Mouse (Mus musculus) heart, embryonic 16.5 days (tissue): Measurements from ENCODE around the gene Macrod1. TPM values are rescaled to one million over a fixed set of nuclear protein-coding genes. Genes with fewer than 3 reads are reported as not detected.

Source experiments
- ATAC-seq: fragments of 200-750 bp; cut with Nextera tagmentation; replicated peaks from 2 replicates; pipeline ENCODE4 v1.8.0; 2017; ENCODE audit warnings: moderate number of reproducible peaks; ENCODE audit not compliant: insufficient read depth, low FRiP score; ENCODE audit errors: extremely low read depth
- H3K27ac ChIP-seq: fragments of 300-500 bp; sonication (generic); 2 replicates; pipeline ENCODE4 v1.5.1; 2014; ENCODE audit warnings: mild to moderate bottlenecking, low read length, control low read depth, moderate library complexity
- H3K27me3 ChIP-seq: fragments of 300-500 bp; sonication (generic); 2 replicates; pipeline ENCODE4 v1.6.1; 2014; ENCODE audit warnings: low read length, mixed read lengths; ENCODE audit not compliant: control insufficient read depth, insufficient read depth
- H3K36me3 ChIP-seq: fragments of 300-500 bp; sonication (generic); 2 replicates; pipeline ENCODE4 v1.6.1; 2014; ENCODE audit not compliant: control insufficient read depth, insufficient read depth
- H3K4me1 ChIP-seq: fragments of 300-500 bp; sonication (generic); 2 replicates; pipeline ENCODE4 v1.6.1; 2014; ENCODE audit warnings: low read length, mixed read lengths; ENCODE audit not compliant: control insufficient read depth, insufficient read depth
- H3K4me2 ChIP-seq: fragments of 300-500 bp; sonication (generic); 2 replicates; pipeline ENCODE4 v1.6.1; 2014; ENCODE audit warnings: low read depth, mild to moderate bottlenecking, control low read depth, low read length
- H3K4me3 ChIP-seq: fragments of 300-500 bp; sonication (generic); 2 replicates; pipeline ENCODE4 v1.5.1; 2014; ENCODE audit warnings: mild to moderate bottlenecking, control low read depth, low read length
- H3K9ac ChIP-seq: fragments of 300-500 bp; sonication (generic); 2 replicates; pipeline ENCODE4 v1.6.1; 2014; ENCODE audit warnings: low read length, control low read depth
- H3K9me3 ChIP-seq: fragments of 300-500 bp; sonication (generic); replicated peaks from 2 replicates; pipeline ENCODE4 v1.6.1; 2016; ENCODE audit warnings: low read length; ENCODE audit not compliant: control insufficient read depth
- WGBS: fragments of 180-500 bp; shearing (Covaris S2); extraction: QIAGEN DNeasy Blood & Tissue Kit; methylation state at CpG from one replicate; pipeline ENCODE4 v1.1.7; 2014; 5-methylcytosine and 5-hydroxymethylcytosine counted together
- polyA plus RNA-seq: library from polyadenylated mRNA; unstranded; fragments of >200 nt; fragmentation: Nextera tagmentation; extraction: Ambion mirVana; gene quantifications from 2 replicates; pipeline ENCODE4 v1.2.1, GENCODE M21; 2015

Gene Macrod1
- polyA plus RNA-seq, 1 experiment from 2014 or later = 61.0 TPM

DNA sequence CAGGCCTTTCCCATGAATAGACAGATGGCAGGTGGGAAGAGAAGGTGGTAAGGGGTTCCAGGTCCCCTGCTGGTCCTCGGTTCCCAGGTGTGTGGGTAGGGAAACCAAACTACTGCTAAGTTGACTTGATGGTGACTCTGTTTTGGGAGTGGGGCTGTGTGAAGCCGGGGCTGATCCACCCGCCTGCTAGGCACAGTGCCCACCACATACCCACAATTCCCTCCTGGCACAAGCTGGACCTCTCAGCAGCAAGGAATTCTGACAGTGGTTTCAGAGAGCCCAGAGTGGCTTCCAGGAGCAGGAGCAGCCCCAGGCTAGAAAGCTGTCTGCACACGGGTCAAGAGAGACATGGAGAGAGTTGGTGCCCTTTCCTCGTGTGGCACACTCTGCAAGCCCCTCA, 32.4 kb downstream of the Macrod1 start:
- Histone ChIP-seq H3K9me3 (no peaks in the 10 kb centered on the region), H3K4me3 (no peak overlapping the region), H3K36me3 (no peaks in the 10 kb centered on the region), H3K9ac (no peak overlapping the region; the same call in 1 of the 2 replicates), H3K27me3 (0 out of 2 replicates have a peak, but pooled peaks cover 3% of the 10 kb centered on the region), H3K4me2 (no peak overlapping the region), H3K27ac (no peak overlapping the region), H3K4me1 (peaks cover 17% of the 10 kb centered on the region)
- ATAC-seq = no peak
- 69% methylated on average over 5 of the region's 5 CpGs for WGBS

- no peak overlapping the region for H3K4me3 ChIP-seq
- 66% methylated on average over 7 of the region's 7 CpGs for WGBS
- H3K4me1 ChIP-seq = peaks cover 17% of the 10 kb centered on the region
- peak overlapping the region; percentile 48 for H3K27ac ChIP-seq
- no peak overlapping the region for H3K9ac ChIP-seq
- no peak overlapping the region for H3K4me2 ChIP-seq
- no peaks in the 10 kb centered on the region for H3K36me3 ChIP-seq
- no peaks in the 10 kb centered on the region for H3K9me3 ChIP-seq
- 0 out of 2 replicates have a peak, but pooled peaks have one; percentile 47 for ATAC-seq
- H3K27me3 ChIP-seq = 0 out of 2 replicates have a peak, but pooled peaks cover 3% of the 10 kb centered on the region
Observed at GRCm38 (mm10) chr19:7089842-7090251, 33.2 kb downstream of the Macrod1 start.

GRCm38 (mm10) chr19:7090369-7091064, 33.9 kb downstream of the Macrod1 start:
- ATAC-seq = no peak
- no peaks in the 10 kb centered on the region for H3K9me3 ChIP-seq
- no peak overlapping the region for H3K9ac ChIP-seq
- WGBS = 43% methylated on average over 10 of the region's 10 CpGs
- no peak overlapping the region for H3K4me2 ChIP-seq
- no peak overlapping the region for H3K4me3 ChIP-seq
- 0 out of 2 replicates have a peak, but pooled peaks cover 3% of the 10 kb centered on the region for H3K27me3 ChIP-seq
- H3K36me3 ChIP-seq = no peaks in the 10 kb centered on the region
- peaks cover 17% of the 10 kb centered on the region for H3K4me1 ChIP-seq
- peak overlapping the region; percentile 48 for H3K27ac ChIP-seq

DNA sequence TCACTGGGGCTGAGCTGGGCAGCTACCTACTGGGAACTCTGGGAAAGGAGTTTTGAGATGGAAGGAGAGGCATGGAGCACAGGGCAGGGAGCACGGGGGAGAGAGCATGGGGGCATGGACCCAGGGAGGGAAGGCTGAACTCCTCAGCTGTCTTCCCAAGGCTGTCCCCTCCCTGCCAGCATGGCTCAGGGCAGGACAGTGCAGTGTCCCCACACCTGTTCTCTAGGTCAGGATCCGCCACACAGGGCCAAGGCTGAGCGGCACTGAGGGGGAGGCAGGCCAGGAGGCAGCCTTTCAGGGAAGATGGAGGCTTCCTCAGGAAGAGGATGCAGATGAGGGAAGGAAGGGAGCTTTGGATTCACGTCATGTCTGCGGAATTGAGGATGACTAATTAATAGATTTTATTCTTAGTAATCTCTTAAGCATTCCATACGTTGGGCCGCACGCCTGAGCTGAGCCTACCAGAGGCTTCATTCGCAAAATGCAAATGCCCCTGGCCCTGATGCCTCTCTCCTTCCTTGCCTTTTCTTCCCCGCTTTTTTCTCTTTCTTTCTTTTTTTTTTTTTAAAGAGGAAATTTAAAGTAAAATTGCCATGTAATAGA, 34.9 kb downstream of the Macrod1 start:
- Histone ChIP-seq H3K4me2 (no peak overlapping the region), H3K36me3 (no peaks in the 10 kb centered on the region), H3K4me1 (peaks cover 17% of the 10 kb centered on the region), H3K9ac (no peak overlapping the region), H3K9me3 (no peaks in the 10 kb centered on the region), H3K27me3 (peaks cover 10% of the 10 kb centered on the region), H3K4me3 (no peak overlapping the region), H3K27ac (peak overlapping the region; percentile 25)
- 68% methylated on average over 10 of the region's 10 CpGs for WGBS
- 0 out of 2 replicates have a peak, but pooled peaks have one; percentile 30 for ATAC-seq

DNA sequence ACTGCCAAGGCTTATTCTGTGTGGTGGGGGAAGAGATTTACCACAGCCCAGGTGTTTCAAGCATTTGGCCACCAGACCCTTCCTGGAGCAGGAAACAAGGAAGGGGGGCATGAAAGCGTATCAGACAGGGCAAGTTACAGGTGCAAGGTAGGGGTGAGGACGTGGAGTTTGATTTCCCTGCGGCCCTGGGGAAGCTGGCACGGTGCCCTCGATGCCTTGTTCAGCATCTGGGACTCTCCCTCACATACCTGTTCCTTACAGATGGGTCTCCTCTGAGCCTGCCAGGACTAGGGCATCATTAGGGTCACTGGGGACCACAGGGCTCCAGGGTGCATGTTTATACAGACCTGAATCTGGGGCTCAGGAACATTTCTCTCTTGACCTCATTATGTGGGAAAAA, 36.1 kb downstream of the Macrod1 start:
- 58% methylated on average over 5 of the region's 5 CpGs for WGBS
- peaks cover 15% of the 10 kb centered on the region for H3K27me3 ChIP-seq
- ATAC-seq = no peak
- peaks cover 17% of the 10 kb centered on the region for H3K4me1 ChIP-seq
- no peaks in the 10 kb centered on the region for H3K9me3 ChIP-seq
- no peak overlapping the region for H3K27ac ChIP-seq
- H3K9ac ChIP-seq = no peak overlapping the region
- H3K4me2 ChIP-seq = no peak overlapping the region
- no peak overlapping the region for H3K4me3 ChIP-seq
- no peaks in the 10 kb centered on the region for H3K36me3 ChIP-seq

DNA sequence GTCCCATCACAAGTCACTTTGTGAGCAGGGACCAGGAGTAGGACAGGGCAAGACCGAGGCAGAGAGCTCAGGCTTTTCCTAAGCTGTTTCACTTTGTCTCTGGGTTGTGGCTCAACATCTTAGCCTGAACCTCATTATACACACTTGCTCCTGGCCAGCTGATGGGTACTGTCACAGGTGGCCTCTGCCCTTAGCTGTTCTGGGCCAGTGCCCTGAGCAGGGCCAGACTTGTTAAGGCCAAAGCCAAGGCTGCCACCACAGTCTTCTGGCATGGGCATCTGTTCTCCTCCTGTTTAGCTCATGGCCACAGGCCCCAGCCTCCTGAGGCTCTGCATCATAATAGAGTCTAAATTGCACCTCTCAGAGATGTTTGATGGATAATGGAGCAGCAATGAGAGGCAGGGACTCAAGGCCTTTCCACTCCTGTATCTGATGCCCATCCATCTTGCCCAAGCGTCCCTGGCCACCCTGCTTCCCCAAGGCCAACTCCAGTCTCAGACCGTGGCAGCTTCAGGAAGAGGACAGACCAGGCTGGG, 43.1 kb downstream of the Macrod1 start:
- Histone ChIP-seq H3K4me2 (no peak overlapping the region), H3K4me3 (no peak overlapping the region), H3K9ac (no peak overlapping the region), H3K9me3 (no peaks in the 10 kb centered on the region), H3K27me3 (peaks cover 13% of the 10 kb centered on the region), H3K36me3 (no peaks in the 10 kb centered on the region), H3K4me1 (peaks cover 9% of the 10 kb centered on the region), H3K27ac (no peak overlapping the region)
- ATAC-seq = no peak
- 78% methylated on average over 3 of the region's 3 CpGs for WGBS

DNA sequence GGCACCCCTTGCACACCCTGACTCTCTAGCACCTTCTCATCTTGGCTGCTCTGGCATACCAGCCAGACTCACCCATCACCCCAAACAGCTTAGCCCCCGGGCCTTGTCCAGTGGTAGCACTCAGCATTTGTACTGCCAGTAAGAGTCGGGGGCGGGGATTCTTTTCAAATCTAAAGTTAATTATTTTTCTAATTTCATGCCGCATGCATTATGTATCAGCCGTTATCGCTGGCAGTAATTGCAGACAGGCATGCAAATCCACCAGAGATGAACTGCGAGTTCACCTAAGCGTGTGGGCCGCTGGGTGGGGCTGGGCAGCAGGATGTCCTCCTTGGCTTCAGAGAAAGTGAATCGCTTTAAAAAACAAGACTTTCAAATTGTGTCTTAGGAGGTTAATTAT, 45.4 kb downstream of the Macrod1 start:
- ATAC-seq = no peak
- 90% methylated on average over 10 of the region's 10 CpGs for WGBS
- no peak overlapping the region for H3K4me2 ChIP-seq
- H3K27me3 ChIP-seq = 0 out of 2 replicates have a peak, but pooled peaks cover under 1% of the 10 kb centered on the region
- H3K9me3 ChIP-seq = no peaks in the 10 kb centered on the region
- H3K36me3 ChIP-seq = no peaks in the 10 kb centered on the region
- peaks cover 9% of the 10 kb centered on the region for H3K4me1 ChIP-seq
- no peak overlapping the region for H3K27ac ChIP-seq
- H3K4me3 ChIP-seq = no peak overlapping the region
- no peak overlapping the region for H3K9ac ChIP-seq

GRCm38 (mm10) chr19:7103349-7103992, 46.9 kb downstream of the Macrod1 start:
- Histone ChIP-seq H3K9ac (peak overlapping the region; percentile 35; the same call in 1 of the 2 replicates), H3K27ac (no peak overlapping the region), H3K36me3 (no peaks in the 10 kb centered on the region), H3K27me3 (no peaks in the 10 kb centered on the region), H3K4me2 (peak overlapping the region; percentile 14; the same call in 1 of the 2 replicates), H3K4me1 (peaks cover 16% of the 10 kb centered on the region), H3K4me3 (no peak overlapping the region), H3K9me3 (no peaks in the 10 kb centered on the region)
- no peak for ATAC-seq
- WGBS = 67% methylated on average over 4 of the region's 4 CpGs
